Mouse (Mus musculus) CD4-positive helper T cell, adult 2 months (primary cell): ENCODE measurements around the gene Bet1l.
"Not testable (repeated sequence)": the region's sequence is repeated elsewhere in the genome, so short reads cannot be mapped to it uniquely, and the experiment has no call there.

Experiments used
- DNase-seq: peaks from one replicate; pipeline ENCODE4 v3.0.0-alpha.2; 2012; ENCODE audit warnings: low read depth, missing footprints, low spot score

Gene Bet1l

DNA sequence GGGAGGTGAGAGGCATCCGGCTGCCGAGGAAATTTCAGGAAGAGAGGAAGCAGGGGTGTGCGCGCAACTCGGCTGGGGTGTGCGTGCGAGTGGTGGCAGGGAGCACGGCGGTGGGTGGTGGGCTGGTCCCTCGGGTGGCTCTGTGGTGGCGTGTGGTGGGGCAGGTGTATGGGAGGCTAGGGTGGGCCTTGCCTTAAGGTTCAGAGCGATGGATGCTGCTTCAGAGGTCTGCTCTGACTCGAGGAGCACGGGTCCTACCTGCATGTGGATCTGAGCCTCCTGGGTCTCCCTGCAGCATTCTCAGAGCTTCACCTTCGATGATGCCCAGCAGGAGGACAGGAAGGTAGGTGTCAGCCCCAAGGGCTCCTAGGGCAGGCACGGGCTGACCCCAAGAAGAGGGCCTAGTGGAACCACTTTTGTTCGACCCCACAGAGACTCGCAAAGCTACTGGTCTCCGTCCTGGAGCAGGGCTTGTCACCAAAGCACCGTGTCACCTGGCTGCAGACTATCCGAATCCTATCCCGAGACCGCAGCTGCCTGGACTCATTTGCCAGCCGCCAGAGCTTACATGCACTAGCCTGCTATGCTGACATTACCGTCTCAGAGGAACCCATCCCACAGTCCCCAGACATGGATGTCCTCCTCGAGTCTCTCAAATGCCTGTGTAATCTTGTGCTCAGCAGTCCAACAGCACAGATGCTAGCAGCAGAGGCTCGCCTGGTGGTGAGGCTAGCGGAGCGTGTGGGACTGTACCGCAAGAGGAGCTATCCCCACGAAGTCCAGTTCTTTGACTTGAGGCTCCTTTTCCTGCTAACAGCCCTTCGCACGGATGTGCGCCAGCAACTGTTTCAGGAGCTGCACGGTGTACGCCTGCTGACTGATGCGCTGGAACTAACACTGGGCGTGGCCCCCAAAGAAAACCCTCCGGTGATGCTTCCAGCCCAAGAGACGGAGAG lies at the start of gene Bet1l:
Gene Bet1l, minus strand, starts transcription at position 28 of the 956 bp plus-strand sequence.
- no peak for DNase-seq

DNA sequence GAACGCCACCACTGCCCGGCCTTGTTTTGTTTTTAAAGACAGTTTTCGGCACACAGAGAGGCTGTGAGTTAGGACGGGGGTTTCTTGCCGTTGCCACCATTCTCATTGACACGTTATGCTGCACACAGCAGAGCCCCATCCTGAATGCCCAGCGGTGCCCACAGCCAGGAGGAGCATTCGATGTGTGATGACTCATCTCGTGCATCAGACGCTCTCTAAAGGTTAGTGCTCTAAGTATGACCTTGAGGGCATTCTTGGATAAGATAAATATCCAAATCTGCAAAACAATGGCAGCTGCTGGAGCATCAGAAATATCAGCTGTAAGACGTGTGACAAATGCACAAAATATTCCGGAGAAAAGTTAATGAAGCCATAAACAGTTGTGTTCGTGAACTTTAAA lies 49.8 kb upstream of the Bet1l start:
- DNase-seq = no peak

DNA sequence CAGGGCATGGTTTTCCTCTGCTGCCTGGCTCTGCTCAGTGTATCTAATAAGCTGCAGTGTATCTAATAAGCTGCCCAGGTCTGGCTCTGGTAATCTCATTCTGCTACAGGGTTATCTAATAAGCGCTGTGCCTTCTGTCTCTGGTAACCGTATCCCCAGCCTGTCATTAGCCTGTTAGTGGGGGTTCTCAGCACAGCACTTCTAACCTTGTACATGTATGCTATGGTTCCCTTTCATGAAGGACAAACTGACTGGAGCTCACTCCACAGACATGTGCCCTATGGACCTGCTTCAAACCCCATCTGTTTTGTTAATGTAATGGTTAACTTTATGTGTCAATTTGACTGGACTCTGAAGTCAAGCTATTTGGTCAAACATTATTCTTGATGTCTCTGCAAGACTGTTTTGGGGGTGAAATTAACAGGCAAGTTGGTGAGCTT lies 48.3 kb upstream of the Bet1l start:
- no peak for DNase-seq

DNA sequence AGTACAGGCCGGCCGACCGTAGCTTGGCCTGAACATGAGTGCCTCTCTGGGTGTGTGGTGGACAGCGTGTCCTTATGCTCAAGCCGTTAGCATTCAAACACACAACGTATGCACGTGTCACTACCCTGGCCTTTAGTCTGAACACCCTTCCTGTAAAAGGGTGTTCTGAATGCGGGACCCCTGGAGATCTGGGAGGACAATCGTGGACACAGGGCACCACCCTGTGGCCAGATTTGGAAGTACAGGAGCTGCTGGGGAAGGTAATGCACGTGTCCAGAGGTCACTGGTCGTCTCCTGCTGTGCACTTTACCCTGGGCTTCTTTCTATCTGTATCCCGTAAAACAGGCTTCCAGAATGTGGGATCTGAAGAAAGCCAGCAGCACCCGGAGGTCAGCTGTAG lies 45.8 kb upstream of the Bet1l start:
- peak; percentile 67 for DNase-seq

DNA sequence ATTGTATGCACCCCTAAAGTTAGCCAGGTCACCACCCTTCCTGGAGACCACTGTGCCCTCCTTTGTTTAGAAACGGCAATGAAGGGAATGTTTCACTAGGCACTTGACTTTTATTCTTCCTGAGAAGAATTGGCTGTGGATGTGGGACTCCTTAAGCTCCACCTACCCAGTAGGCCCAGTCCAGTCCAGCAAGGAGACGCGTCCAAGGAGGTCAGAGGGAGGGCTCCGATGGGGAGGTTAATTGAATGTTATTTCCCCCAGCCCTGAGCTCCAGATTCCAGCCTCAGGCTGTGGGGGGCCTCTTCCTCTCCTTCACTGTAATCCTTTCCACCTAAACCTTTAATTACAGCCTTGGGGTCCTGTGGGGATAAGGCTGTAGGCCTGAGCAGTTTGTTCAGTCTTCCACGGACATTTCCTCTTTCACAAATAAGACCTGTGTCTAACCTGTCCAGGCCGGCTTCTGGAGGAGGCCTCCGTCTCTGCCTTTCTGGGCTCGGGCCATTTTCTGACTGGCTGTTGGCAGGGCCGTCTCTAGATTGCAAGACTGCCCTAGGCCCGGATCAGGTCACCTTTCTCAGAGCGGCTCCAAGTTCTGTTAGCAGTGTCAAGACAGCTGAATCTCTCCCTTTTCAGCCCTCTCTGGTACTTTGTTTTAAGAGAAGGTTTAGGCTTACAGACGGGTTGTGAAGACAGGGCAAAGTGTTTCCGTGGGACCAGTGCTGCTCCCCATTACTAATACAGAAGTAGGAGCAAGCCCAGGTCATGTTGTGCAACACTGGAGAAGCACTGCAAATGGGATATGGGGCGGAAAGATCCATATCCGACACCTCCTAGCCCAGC lies 44.9 kb upstream of the Bet1l start:
- no peak for DNase-seq

DNA sequence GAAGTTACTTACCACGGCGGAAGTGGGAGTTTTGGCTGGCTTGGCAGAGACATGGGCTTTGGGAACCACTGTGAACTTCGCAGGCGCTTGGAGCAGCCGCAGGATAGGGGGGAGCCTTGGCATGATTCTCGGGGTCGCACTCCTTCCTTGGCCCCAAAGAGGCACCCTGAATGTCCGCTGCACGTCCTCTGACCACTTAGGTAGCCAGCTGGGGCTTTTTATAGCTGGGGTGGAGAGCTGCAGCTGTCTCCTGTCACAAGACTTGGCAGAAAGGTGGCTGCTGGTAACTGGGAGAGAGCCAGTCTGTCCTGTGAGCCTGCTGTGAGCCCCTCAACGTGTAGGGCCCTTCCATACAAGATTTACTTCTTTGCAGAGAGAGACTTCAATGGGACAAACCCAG lies 42.8 kb upstream of the Bet1l start, which contains the start of gene Cox8b:
Gene Cox8b, minus strand, starts transcription at position 227 of the 400 bp plus-strand sequence.
- DNase-seq = no peak

DNA sequence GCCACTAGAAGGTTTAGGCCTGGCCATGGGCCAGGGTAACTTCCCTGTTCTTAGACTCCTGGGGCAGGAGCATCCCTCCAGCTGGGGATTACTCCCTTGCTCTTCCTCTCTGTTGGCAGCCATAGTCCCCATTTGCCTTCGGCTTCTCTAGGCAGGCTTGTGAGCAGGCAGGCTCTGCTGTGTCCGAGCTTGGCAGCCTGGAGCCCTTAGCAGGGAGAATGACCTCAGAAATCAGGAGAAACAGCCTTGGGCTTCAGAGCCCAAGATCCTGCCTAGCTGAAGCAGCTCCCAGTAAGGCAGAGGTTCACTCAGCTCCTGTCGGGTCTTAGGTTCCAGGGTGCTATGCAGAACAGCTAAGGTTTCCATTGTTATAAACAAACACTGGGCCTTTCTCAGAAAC lies 41.7 kb upstream of the Bet1l start:
- no peak for DNase-seq

DNA sequence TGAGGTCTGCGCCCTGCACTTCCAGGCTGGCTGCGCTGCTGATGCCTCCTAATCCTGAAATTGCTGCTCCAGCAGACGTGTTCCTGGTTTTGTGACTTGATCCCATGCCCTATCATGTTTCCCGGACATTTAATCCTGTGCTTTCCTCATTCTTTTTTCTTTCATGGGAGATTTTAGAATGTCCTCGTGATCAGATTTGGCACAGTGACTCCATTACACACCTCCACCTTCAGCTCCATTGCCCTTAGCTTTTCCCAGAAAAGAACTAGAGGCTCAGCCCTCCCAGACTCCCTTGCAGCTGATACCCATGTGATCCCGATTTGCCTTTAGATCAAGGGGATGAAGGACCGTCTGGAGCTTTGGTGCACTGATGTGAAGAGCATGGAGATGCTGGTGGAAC lies 40.5 kb upstream of the Bet1l start:
- DNase-seq = no peak

DNA sequence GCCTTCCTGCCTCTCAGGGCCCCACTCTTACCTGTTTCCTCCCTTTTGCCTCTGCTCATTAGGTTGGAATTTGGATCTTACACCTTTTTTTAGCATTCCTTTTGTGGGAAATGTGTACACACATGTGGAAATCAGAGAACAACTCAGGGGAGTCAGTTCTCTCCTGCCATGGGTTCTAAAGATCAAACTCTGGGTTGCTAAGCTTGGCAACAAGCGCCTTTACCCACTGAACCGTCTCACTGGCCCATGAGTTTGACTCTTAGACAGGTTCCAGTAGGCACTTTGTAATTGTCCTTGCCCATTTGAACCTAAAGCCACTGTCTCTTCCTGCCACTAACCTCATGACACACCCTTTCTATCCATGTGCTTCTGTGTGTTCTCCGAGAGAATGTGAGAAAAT lies 37.2 kb upstream of the Bet1l start:
- DNase-seq = no peak

DNA sequence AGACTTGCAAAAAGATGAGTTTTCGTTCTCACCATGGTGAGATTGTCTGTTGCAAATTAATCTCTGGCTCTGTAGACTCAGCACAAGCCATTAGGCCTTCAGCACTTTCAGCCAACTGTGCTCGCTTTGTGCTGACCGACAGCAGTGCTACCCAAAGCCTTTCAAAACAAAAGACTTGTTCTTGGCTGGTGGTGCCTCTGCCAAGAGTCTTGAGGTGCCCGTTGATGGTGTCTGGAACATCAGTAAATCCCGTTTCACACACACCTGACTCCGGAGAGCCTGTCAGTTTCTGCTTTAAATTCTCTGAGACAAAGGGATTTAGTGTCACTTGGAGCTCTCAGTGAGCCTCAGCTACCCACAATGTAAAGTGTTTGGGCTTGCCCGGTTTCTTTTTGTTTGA lies 36.7 kb upstream of the Bet1l start:
- no peak for DNase-seq

DNA sequence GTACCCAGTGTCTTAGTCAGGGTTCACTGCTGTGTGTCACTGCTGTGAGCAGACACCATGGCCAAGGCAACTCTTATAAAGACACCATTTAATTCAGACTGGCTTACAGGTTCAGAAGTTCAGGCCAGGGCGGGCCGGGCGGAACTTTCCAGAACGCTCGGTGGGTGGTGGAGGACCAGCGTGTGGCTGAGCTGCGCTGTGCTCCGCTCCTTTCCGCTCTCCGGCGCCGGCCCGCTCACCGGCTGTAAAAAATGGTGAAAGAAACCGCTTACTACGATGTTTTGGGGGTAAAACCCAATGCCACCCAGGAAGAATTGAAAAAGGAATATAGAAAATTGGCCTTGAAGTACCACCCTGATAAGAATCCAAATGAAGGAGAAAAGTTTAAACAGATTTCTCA lies 33.3 kb upstream of the Bet1l start:
- not testable (repeated sequence) for DNase-seq

DNA sequence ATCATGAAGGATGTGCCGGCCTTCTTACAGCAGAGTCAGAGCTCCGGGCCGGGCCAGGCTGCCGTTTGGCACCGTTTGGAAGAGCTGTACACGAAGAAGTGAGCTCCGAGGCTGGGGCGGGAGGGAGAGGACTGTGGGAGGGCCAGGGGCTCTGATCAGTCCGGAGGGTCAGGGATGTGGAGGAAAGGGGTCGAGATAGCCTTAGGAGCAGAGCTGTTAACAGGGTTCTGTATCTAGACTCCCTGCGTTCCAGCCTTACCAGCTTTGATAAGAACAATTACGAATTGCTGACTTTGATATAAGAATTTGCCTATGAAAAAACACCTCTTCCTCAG lies 25.1 kb upstream of the Bet1l start:
- DNase-seq = no peak

DNA sequence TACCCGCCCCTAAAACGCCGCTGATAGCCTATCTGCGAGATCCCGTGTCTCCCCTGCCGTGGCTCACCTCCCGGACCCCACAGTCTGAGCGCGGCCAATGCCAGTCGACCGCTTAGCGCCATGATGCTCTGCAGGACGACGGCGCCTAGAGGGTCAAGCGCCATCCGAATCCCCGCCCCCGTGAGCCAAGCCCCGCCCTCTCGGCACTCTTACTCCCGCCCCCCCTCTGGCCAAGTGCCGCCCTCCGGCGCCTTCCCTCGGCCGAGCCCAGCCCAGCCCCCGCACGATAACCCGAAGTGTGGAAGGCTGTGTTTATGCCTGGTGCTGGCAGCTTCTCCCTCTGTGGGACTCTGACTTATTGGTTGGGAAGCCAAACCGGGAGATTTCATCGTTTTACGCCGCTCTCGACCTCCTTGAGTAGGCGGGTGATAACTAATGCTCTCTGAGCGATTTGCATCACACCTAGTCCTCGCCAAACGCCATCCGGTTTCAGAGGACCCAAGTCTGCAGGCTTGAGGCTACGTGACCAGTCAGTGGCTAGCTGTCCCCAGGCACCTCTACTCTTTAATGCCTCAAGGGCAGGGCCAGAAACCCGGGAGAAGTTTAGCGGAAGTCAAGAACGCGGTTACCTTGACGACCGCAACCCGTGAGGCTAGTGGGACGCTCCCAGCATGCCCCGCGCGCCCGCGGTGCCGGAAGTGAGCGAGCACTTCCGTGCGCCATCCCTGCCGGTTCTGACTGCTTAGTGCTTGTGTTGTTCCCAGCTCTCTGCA lies 24.5 kb upstream of the Bet1l start, which contains the start of the genes Psmd13 and Sirt3:
Gene Psmd13, plus strand, starts transcription at position 273 of the 773 bp plus-strand sequence.
Gene Sirt3, minus strand, starts transcription at position 614 of the 773 bp plus-strand sequence.
- DNase-seq = peak; percentile 94

DNA sequence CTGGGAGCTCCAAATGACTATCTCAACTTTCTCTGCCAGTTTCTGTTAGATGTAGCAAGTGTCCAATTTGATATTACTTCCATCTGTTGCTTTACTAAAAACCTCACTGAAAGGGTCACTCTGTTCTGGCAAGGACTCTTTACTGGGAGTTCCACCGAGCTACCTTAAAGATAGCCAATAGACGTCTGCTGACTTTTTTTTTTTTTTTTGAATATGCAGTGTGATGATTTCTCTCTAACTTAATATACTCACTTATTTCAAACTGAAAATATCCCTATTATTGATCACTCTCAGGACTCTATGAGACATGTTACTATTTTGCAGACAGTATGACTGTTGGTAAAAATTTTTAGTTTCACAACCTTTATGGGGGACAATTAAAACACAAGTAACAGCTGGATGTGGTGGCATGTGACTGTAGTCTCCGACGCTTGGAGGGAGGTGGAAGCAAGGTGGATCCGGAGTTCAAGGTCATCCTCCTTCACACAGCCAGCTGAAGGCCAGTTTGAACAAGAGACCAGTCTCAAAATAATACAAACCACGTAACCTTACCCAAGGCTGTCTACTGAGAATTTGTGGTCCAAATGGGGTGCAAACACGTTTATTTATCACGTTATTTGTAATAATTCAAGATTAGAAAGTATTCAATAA lies 23.6 kb upstream of the Bet1l start:
- DNase-seq = no peak

DNA sequence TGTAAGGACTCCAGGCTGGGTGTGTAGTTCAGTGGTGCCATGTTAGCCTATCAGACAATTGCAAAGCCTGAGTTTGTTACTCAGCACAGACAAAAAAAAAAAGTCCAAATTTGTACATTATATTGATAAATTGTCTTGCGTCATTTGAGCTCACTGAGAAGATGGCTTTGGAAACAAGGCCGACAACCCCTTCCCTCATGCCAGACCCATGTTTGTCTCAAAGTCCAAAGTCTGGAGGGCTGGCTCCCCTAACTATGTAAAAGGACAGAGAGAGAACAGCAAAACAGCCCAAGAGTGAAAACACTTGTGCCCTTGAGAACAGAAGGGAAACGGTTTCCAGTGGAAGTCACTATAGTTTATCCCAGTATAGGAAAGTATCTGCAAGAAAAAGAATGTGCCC lies 23.0 kb upstream of the Bet1l start:
- DNase-seq = no peak

DNA sequence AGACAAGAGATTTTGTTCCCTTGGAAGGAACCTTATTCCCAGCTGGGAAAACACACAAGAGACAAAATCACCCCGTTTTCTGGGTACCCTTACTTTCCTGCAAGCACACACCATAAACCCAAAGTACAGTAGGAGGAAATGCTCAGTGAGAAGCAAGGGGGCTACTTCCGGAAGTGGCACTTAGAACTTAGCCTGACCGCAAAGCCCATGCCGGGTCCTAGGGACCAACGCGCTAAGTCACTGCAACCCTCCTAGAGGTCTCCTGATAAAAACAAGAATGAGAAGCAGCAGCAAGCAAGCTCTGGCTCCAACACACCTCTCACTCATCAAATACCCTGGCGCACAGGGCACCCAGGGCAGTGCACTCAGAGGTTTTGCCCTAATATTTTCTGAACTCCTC lies 22.0 kb upstream of the Bet1l start:
- DNase-seq = no peak

DNA sequence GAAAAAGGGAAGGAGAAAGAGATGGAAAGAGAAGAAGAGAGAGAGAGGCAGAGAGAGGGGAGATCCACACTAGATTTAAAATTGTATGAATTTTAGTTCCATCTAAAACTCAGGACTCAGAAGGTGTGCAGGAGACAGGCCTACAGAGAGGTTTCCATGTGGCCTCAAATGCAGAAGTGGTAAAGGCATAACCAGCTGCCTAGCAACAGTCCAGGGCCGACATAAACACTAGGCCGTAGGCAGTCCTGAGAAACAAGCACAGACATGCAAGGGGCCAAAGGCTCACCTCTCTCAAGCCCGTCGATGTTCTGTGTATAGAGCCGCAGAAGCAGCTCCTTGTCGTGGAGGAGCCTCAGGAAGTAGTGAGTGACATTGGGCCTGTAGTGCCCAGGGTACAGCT lies 20.0 kb upstream of the Bet1l start:
- DNase-seq = no peak

DNA sequence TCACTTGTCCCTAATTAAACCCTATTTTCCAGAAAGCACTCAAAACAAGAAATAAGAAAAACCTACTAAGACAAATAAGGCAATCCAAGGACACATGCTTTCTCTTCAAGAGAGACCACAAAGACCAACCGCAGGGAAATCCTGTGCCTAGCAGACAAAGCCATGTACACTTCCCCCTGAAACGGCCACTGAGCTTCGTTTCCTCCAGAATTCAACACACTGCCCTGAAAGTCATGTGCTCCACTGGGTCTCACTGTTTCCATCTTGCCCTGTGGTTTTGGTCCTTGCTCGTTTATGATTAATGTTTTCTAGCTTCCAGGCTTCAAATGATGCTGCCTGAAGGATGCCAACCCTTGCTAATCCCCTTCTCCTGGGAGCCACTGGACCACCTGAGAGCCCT lies 16.8 kb upstream of the Bet1l start:
- DNase-seq = no peak

DNA sequence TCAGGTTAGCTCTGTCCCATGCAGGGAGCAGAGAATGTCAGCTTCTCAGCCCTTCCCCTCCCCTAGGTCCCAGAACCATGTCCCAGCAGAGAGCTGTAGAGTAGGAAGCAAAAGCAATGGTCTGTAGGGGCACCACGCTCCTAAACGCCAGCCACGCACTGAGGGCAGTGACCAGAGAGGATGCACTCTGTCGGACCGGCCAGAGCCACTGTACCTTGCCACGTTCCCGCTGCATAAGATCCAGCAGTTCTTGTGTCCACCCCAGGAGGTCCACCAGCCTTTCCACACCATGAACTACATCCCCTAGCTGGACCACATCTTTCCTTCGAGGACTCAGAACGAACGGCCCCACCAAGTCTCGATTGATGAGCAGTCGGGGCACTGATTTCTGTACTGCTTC lies 7.4 kb upstream of the Bet1l start:
- DNase-seq = no peak

DNA sequence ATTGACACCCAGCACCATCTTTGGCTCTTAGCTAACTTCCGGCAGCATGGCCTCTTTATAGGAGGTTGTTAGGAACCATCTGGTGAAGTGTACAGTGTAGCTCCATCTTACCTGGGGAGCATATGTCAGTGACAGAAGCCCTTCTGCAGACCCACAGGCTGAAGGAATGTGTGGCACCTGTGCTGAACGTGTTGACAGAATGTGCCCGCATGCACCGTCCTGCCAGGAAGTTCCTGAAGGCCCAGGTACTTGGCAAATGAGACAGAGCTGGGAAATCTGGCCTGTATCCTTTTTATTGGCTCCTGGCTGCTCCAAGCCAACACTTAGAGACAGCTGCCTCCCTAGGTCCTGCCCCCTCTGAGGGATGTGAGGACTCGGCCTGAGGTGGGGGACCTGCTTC lies 3.4 kb upstream of the Bet1l start:
- DNase-seq = no peak

DNA sequence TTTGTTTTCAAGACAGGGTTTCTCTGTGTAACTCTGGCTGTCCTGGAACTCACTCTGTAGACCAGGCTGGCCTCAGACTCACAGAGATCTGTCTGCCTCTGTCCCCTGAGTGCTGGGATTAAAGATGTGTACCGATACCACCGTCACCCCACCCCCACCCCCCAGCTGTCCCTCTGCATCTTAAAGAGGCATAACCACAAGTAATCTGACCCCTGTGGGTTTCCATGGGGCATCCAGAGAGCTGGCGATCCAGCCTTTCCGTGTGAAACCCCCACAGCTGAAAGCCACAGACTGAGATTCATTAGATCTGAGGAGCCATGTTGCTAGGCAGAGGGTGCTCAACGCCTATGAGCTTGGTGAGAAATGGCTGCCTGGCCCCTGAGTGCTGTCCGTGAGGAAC lies 2.6 kb upstream of the Bet1l start:
- no peak for DNase-seq
